Mouse (Mus musculus) heart, postnatal 14 days (tissue): Measurements from ENCODE around the gene Ap5b1. TPM values are rescaled to one million over a fixed set of nuclear protein-coding genes. Genes with fewer than 3 reads are reported as not detected.

Experiments
- DNase-seq, 2 experiments: peaks; one replicate each; pipeline ENCODE4 v3.0.0; 2021 to 2022
- intact Hi-C: fragments of 180-260 bp; cut with DNase I; formaldehyde crosslinking; loops from one replicate; pipeline ENCODE4 v1.15.1; 2025
- long read RNA-seq, 2 experiments: library from polyadenylated mRNA; stranded (forward); transcript quantifications; one replicate each; pipeline ENCODE4 v2.0.0; 2021
- total RNA-seq, 2 experiments: library from RNA; stranded (reverse); gene quantifications; 2 replicates each; pipeline ENCODE4 v1.2.3; 2021

Ap5b1 gene
- total RNA-seq, result 1 to 10 TPM; 2.3 to 3.5 TPM
- long read RNA-seq, experiment 1, result 0 reads
- long read RNA-seq, experiment 2, partial matches to known transcripts, result 0 of 1 reads
- long read RNA-seq, experiment 2, other reads (novel, unspliced or antisense), result 0 of 1 reads

GRCm38 (mm10) chr19:5567534-5568469 is at the start of gene Ap5b1:
Gene Ap5b1, plus strand, starts transcription at chr19:5568025.
- intact Hi-C loops, result loop anchor here (1.0 to 5.0 kb wide), 2 partner anchors 39 to 159 kb away; partner anchors contain the start of genes Ehbp1l1 and Fam89b
- DNase-seq, result peak; percentile 94 to 95

- intact Hi-C loops, result no loop called here
- DNase-seq, result no peak
Measured at GRCm38 (mm10) chr19:5518721-5519120, 49.1 kb upstream of the Ap5b1 start.

GRCm38 (mm10) chr19:5525204-5525603 is 42.6 kb upstream of the Ap5b1 start:
- no peak for DNase-seq
- intact Hi-C loops, result loop anchor here (10.0 kb wide), 1 partner anchor 360 kb away; no protein-coding TSS in a partner anchor

- intact Hi-C loops, result loop anchor here (1.0 to 10.0 kb wide), 3 partner anchors 39 to 355 kb away; partner anchors contain the start of gene Ap5b1
- DNase-seq, result peak; percentile 97 to 99
Measured at GRCm38 (mm10) chr19:5529325-5530137, 38.3 kb upstream of the Ap5b1 start.

- DNase-seq, result no peak
- intact Hi-C loops, result no loop called here
Measured at GRCm38 (mm10) chr19:5530138-5530524, 37.7 kb upstream of the Ap5b1 start.

- DNase-seq, result no peak
- intact Hi-C loops, result no loop called here
Measured at GRCm38 (mm10) chr19:5532520-5532919, 35.3 kb upstream of the Ap5b1 start.

- intact Hi-C loops, result no loop called here
- no peak for DNase-seq
Measured at GRCm38 (mm10) chr19:5538786-5539185, 29.0 kb upstream of the Ap5b1 start.

- intact Hi-C loops, result no loop called here
- DNase-seq, result no peak
Measured at GRCm38 (mm10) chr19:5543362-5543761, 24.5 kb upstream of the Ap5b1 start.

GRCm38 (mm10) chr19:5544031-5544430 is 23.8 kb upstream of the Ap5b1 start:
- no peak for DNase-seq
- intact Hi-C loops, result no loop called here

GRCm38 (mm10) chr19:5547471-5548056 is 20.3 kb upstream of the Ap5b1 start:
- intact Hi-C loops, result no loop called here
- no peak for DNase-seq

- intact Hi-C loops, result no loop called here
- no peak for DNase-seq
Measured at GRCm38 (mm10) chr19:5553802-5554201, 14.0 kb upstream of the Ap5b1 start.

GRCm38 (mm10) chr19:5554212-5554611 is 13.6 kb upstream of the Ap5b1 start:
- intact Hi-C loops, result no loop called here
- DNase-seq, result no peak

GRCm38 (mm10) chr19:5558169-5558568 is 9.7 kb upstream of the Ap5b1 start:
- intact Hi-C loops, result no loop called here
- DNase-seq, result no peak

GRCm38 (mm10) chr19:5558770-5559169 is 9.1 kb upstream of the Ap5b1 start:
- intact Hi-C loops, result no loop called here
- no peak for DNase-seq

GRCm38 (mm10) chr19:5559229-5559628 is 8.6 kb upstream of the Ap5b1 start:
- DNase-seq, result no peak
- intact Hi-C loops, result no loop called here

GRCm38 (mm10) chr19:5559631-5560456 is 8.0 kb upstream of the Ap5b1 start:
- intact Hi-C loops, result no loop called here
- DNase-seq, result peak in 1 of 2 experiments; percentile 12

- DNase-seq, result peak in 1 of 2 experiments; percentile 13
- intact Hi-C loops, result no loop called here
Measured at GRCm38 (mm10) chr19:5560457-5561041, 7.3 kb upstream of the Ap5b1 start, which contains the start of gene Ovol1. Gene Ovol1, minus strand, starts transcription at chr19:5560646.

GRCm38 (mm10) chr19:5561252-5561790 is 6.5 kb upstream of the Ap5b1 start:
- intact Hi-C loops, result no loop called here
- no peak for DNase-seq

- no peak for DNase-seq
- intact Hi-C loops, result no loop called here
Measured at GRCm38 (mm10) chr19:5561886-5562285, 5.9 kb upstream of the Ap5b1 start.
